Mouse (Mus musculus) urinary bladder, postnatal 4 days (tissue): ENCODE measurements around the gene Ccdc127.

Source experiments
- DNase-seq, 2 experiments: peaks; one replicate each; pipeline ENCODE4 v3.0.0; 2021 to 2022; ENCODE audit warnings: low spot score in 2 of 2

Ccdc127 gene

GRCm38 (mm10) chr13:74390371-74390990 lies 40.4 kb downstream of the Ccdc127 start, which contains the start of gene Zfp72:
TSS of gene Zfp72 (minus strand) at chr13:74390836.
- peak; percentile 34 to 63 for DNase-seq

DNA sequence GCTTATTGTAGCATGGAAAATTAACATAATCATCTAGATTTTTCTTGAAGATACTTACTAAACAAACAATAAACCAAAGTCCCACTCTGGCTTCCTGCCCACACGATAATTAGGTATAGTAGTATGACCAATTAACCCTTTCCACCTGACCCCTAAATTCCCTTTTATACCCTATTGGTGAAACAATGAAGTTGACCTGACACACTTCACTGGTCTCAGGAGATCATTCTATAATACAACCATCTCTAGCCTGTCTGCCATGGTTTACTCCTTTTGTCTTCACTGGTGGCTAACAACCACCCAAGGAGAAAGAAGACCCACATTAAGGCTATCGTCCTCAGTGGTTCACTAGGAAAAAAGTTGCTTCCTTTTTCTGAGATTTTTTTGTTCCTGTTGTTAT lies 41.0 kb downstream of the Ccdc127 start:
- no peak for DNase-seq

- DNase-seq = no peak
Observed at GRCm38 (mm10) chr13:74399298-74399839, 49.3 kb downstream of the Ccdc127 start, which contains the start of gene Ftl1-ps1. TSS of gene Ftl1-ps1 (plus strand) at chr13:74399694.
